Mouse (Mus musculus) c-Kit-positive CD71-negative TER-119-negative erythroid progenitor cells, embryonic 14.5 days (primary cell): ENCODE measurements around the gene Cpe.
"Not testable (repeated sequence)": the region's sequence is repeated elsewhere in the genome, so short reads cannot be mapped to it uniquely, and the experiment has no call there.

Experiments
- DNase-seq: peaks from one replicate; pipeline ENCODE4 v3.0.0-alpha.2; 2013; ENCODE audit warnings: low read depth

Cpe gene

DNA sequence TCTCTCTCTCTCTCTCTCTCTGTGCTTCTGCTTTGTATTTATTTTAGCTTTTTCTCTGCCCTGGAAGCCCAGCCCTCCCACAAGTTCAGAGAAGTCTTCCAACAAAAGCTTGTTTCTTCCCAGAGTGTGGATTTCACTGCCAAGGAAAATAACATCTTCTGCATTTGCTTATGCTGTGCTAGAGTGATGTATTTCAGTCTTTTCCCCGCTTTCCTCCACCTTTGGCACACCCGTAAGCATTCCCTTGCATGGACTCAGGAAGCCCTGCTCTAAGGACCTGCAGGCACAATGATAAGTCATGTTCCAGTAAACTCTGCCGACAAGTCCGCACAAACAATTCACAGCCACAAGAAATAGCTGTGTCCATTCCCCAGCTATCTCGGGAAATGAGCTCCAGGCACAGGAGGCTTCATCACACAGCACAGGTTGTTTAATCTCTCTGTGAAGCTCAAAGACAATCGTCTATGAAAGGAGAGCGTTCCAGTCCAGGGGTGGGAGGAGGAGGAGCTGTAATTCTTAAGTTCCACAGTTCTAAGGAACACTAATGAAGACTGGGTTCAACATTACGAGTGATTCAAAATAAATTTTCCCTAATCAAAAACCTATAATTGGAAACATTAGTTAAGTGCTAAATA, 17.8 kb downstream of the Cpe start:
- DNase-seq: no peak

DNA sequence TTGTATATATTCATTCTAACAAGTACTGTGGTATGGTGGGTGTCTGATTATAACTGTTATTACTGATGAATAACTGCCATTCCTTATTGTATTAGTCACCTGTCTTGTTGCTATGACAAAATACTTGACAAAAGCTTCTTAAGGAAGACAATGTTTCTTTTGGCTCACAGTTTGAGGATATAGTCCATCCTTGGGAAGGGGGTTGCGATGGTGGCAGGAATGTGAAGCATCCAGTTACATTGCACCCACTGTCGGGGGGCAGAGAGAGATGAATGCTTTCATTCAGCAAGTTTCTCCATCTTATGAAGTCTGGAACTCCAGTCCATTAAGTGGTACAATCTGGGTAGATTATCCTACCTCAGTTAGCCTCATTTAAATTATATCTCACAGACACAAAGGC, 19.9 kb downstream of the Cpe start:
- DNase-seq: no peak

DNA sequence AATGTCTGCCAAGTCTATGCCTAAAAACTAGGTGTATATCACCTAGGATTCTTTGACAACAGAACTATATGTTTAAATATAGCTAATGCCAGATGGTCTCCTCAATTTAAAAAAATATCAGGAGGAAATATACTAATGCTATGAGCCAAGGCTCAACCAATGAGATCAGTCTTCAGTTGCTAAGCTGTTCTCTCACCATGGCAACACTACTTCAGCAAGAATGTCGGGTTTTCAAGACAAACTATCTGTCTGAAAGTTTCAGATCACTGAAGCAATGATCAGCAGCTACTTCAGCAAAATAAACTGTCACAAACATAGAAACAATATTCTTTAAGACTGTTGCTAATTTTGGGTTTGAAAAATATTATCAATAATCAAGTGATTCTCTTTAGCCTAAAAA, 20.9 kb downstream of the Cpe start:
- DNase-seq: no peak

GRCm38 (mm10) chr8:64666305-64666704, 26.5 kb downstream of the Cpe start:
- not testable (repeated sequence) for DNase-seq

GRCm38 (mm10) chr8:64665563-64665962, 27.3 kb downstream of the Cpe start:
- no peak for DNase-seq

GRCm38 (mm10) chr8:64664811-64665210, 28.0 kb downstream of the Cpe start:
- DNase-seq: no peak

- no peak for DNase-seq
Measured at GRCm38 (mm10) chr8:64664350-64664749, 28.5 kb downstream of the Cpe start.

DNA sequence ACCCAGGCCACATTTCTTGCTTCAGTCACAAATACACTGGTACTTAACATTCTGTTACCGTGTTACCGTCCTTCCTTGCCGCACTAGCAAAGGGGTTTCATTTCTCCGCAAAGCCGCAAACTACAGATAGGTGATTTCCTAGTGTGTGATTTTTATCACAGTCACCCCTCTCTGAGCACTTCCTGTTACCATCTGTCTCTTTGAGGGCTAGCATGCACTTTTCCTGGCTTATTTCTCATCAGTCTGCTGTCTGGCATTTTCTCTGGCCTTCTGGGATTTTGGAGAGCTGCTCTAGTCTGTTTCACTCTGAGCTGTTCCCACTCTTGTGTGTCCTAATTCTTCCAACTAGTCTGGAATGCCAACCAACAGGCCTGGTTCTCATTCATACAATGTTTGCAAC, 33.8 kb downstream of the Cpe start:
- DNase-seq: no peak

- DNase-seq: no peak
Measured at GRCm38 (mm10) chr8:64657980-64658401, 34.9 kb downstream of the Cpe start.

DNA sequence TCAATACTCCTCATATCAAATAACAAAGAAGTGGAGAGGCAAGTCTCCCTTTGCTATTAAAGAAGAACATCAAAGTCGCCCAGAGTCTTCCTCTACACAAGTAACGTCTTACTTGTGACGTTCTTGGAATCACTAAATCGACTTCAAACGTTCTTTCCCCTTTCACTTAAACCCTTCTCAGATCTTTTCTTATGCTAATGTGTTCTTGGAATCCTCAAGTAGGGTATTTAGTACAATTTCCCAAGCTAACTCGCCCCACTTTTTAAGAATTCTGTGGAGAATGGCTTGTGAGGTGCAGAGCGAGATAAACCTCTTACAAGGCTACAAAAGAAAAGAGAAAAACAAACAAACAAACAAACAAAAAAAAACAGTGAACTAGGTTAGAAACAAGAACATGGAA, 35.3 kb downstream of the Cpe start:
- no peak for DNase-seq

DNA sequence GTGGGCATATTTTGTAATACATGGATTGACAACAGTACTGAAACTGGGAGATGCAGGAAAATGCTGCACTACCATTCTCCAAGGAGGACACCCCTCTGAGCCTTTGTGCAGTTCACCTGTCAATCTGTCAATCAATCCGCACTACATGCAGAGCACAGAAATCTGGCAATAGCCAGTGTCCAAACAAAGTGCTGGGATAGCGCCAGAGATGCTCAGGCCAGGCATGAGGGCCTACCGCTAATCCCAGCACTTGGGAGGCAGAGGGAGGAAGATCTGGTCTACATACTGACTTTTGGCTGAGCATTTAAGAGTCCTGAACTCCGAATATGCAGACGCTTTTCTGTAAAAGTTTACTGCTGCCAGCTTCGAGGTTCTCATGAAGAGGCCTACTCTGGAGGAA, 37.0 kb downstream of the Cpe start:
- no peak for DNase-seq

GRCm38 (mm10) chr8:64655087-64655486, 37.8 kb downstream of the Cpe start:
- DNase-seq: no peak

GRCm38 (mm10) chr8:64652285-64652684, 40.6 kb downstream of the Cpe start:
- no peak for DNase-seq

GRCm38 (mm10) chr8:64648063-64648462, 44.8 kb downstream of the Cpe start:
- no peak for DNase-seq

GRCm38 (mm10) chr8:64647148-64647547, 45.7 kb downstream of the Cpe start:
- DNase-seq: no peak

GRCm38 (mm10) chr8:64646421-64646820, 46.4 kb downstream of the Cpe start:
- DNase-seq: no peak

DNA sequence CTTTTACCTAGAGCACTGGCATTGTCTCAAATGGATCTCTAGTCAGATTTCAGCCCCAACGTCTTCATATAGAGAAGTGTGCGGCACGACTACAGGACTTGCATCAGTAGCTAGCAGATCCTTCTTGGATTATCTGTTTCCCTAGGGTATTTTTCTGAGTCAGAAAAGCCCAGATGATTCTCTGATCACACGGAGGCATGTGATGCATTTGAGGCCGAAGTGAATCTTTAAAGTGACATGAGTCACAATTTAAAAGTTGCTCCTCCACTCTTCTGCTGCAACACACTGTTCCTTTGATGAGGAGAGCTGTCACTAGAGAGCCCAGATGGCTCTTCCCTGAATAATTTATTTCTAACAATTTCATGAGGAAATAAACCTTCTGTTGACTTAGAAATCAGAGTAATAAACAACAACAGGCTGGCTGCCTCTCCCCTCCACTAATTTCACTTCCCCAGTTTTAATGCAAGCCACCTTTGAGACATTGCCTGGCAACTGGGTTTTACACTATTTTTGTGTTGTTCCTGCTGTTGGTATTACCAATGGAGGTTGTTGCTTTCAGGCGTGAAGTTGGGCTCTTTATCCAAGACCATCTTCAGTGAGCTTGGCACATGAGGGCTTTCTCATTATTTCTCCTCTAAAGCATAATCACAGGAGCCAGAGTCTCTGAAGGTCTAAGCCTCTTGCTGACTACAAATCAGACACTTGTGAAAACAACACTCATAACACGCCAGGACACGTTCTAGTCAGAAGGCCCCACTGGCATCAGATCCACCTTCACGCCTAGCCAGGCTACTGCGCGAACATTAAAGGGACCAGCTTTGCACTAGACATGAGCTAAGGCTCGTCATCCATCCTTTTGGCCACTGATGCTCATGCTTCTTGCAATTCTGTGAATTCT, 48.5 kb downstream of the Cpe start:
- DNase-seq: no peak

DNA sequence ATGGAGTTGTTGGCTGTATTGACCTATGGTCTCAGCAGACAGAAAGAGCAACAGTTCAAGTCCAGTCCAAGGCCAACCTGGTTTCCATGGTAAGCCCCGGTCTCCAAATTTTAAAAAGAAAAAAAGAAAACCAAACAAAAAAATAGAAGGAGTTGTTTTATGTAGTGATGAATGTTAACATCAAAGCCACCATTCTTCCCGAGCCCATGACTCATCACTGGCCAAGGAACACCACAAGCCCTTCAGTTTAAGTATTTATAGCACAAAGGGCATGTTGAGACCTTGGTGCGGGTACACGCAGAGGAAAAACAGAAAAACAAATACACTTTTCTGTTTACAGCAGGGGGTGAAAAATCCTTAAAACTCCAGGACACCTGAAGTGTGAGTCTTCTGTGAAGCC, 49.5 kb downstream of the Cpe start:
- DNase-seq: no peak

DNA sequence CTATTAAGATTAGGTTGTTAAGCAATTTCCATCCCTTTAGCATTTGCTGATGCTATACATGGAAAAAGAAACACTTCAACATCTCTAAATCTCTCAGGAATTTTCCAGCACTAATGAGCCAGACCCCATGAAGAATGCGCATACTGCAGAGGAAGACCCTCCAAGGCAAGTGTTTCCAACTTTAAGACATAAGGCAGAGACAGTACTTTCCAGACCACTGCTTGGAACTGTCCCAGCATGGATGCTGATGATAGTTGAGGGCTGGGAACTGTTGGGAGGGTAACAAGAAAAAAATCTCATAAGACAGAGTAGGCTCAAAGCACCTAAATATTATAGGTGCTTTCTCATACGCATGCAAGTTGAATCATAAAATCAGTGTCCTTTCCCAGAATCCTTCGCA, 50.1 kb downstream of the Cpe start:
- DNase-seq: no peak

DNA sequence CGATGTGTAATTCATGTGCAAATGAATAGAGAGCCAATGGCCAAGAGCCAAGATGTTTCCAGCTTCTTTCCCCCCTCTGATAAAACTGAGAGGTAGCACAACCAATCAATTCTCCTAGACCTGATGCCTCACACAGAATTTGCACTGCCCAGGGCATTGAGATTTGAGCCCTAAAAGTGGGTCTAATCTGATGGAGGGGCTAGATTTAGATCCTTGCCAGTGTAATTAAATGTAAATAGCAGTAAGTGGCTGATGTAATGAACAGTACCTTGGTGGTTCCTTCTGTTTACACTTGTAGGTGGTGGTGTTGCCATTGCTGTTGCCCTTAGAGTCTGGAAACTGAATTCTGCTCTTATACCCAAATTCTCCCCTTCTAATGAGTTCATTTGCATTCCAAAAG, 52.3 kb downstream of the Cpe start:
- DNase-seq: no peak

GRCm38 (mm10) chr8:64639676-64640075, 53.2 kb downstream of the Cpe start:
- DNase-seq: no peak

- DNase-seq: no peak
Measured at GRCm38 (mm10) chr8:64634901-64635300, 58.0 kb downstream of the Cpe start.

DNA sequence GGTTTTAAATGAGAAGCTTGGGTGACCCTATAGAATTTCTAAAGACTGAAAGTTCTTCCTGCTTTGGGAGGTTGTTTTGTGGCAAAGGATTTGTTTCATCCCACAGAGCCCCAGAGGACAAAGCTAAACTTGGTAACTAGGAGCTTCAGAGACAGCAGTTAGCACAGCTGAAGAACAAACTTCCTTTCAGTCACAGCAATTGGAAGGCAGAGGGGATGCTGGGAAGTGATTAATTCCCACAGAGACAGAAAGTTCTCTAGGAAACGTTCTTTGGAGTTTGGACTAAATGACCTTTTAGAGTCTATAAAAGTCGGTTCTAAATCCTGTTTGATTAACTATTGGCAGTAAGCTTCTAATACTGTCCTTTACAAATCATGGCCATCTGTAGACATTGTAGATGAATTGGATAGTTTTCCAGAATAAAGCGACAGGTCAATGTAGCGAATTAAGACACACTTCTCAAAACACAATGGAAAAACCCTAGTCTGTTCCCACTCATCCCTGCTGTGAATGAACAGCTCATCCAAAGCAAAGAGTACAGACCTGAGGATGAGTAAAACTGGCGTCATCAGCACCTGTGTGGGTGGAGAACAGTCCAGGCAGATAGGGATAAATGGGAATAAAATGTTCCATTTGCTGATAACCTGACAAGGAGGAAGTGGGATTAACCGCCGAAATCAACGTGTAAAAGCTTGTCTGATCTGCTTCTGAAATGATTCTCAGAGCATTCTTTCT, 58.6 kb downstream of the Cpe start:
- no peak for DNase-seq
